Mouse (Mus musculus): ENCODE results near the gene Kcnd2.
A peak's percentile ranks its signal among the peaks of the same experiment; 100 is the strongest.
"Not testable (repeated sequence)": the region's sequence is repeated elsewhere in the genome, so short reads cannot be mapped to it uniquely, and the experiment has no call there.

Gene Kcnd2

DNA sequence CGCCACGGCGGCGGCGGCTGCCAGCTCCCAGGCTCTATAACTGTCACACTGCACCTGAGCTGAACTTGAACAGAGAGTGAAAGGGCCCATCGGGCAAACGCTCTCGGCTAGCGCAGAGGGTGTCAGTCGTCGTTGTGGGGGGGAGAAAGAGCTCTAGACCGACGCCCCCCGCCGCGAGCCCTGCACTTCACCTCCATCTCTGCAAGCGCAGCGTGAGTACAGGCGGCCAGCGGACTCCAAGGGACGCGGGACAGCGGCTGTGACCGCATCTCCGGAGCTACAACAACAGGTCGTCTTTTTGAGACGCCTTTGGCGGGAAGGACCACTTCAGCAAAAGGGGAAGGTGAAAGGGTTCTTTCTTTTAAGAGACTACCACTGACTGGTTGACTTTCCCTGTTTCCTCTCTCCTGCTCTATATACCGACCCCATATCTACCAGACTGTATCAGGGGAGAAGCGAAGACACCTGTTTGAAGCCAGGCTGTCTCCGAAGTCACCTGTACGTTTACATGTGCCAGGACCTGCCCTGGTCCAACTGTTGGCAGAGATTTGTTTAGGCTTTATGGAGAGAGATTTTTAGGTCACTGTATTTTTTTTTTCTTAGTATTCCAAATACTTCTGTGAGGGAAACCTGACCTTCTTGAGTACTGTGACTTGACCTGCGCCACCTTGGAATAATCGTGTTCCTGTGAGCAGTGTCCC lies at the start of gene Kcnd2:
TSS of gene Kcnd2 (plus strand) at position 13 of the 701 bp plus-strand sequence.
- no peak for DNase-seq (ENCODE audit: low read depth)

DNA sequence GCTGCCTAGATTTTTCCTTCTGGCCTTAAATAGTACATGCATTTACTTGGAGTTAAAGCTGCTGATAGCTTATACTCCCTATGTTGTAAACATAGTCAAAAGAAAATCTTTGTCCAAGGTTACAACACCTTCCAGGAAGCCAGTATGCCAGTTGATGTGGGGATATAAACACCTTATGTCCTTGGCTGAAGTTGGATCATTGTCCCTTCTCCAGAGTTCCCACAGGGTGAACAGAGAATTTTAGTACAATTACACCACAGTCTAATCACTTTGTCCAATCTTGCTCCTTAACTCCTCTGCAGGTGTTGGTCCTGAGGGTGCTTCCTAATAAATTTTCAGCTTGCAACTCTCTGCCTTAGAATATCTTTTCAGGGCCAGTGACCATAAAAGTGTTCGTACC lies 48.7 kb upstream of the Kcnd2 start:
- DNase-seq (ENCODE audit: low read depth), result no peak

DNA sequence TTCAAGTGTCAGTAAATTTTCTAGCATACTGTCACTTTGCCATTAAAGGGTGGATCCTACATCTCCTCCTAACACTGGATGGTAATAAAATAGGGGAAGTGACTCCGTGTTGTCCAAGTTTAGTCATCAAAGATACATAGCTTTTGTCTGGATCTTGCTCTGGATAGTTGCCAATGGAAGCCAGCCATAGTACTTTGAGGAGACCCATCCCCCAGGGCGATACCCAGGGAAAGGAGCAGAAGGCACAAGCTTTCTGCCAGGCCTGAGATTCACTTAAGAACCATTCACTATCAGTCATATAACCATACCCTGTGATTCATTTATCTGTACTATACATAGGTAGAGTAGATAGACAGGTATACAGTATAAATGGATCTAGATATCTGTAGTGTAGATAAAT lies 20.0 kb upstream of the Kcnd2 start:
- DNase-seq (ENCODE audit: low read depth), result no peak

DNA sequence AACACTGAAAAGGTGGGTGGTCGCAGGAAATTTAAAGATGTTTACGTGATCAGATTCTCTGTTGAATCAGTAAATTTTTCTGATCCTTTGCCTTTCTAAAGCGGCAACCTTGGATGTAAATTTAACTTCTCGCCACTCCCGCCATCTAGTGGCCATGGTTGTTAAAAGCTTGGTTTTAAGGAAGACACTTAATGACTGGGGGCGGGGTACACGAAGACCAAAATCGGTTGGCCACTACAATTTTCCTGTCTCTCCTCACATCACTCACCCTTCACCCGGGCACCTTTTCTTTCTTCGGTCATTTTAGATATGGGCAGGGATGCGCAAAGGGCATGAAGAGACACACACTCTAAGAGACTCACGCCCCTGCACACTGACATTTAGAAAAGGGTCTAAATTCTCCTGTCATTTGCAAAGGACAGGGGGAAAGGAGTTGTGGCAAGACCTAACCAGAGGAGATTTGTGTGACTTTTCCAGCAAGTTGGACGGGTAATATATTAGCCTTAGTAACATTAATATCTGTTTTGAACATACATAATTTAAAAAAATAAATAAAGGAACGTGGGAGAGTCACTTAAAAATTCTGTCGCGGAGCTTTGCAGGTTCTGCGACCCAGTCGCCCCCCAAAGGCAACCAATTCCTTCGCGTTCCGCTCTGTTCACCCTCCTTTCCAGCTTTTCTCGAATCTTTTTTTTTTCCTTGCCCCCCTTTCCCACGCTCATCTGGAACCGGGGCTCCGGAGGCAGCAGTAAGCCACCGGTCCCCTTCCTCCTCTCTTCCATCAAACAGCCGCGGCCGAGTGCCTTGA lies 1.2 kb upstream of the Kcnd2 start:
- peak; percentile 19 for DNase-seq (ENCODE audit: low read depth)

DNA sequence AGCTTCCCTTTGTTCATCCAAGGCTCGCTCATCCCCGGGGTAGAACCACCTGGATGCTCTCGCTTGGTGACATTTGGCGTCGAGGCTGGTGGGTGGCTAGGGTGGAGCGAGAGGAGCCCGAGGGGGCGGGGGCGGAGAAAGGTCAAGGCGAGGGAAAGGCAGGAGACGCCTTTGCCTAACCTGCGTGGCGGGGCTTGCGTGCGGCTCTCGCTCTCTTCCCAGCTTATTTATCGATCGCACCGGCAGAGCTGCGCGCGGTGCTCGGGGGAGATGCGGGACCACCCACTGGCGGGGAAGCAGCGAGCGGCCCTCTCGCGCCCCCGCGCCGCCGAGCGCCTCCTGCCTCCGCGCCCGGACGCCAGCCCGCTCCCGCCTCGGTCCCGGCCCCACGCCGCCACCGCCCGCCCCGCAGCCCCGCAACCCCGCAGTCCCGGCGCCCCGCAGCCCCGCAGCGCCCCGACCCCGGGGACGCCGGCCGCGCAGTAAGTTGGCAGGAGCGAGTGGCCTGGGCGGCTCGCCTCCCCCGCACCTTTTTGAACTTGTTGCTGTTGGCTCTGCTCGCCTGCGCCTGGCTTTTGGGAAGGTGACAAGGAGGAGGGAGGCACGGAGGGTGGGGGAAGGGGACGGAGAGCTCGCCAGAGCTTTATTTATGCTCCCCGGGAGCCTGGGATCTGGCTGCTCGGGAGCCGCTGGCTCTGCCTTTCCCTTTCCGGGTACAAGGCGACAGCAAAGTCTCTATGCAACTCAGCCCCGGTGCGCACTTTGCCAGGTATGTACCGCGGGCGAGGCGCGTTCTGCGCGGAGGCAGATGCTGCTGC lies 421 bp upstream of the Kcnd2 start:
- DNase-seq (ENCODE audit: low read depth), result no peak

DNA sequence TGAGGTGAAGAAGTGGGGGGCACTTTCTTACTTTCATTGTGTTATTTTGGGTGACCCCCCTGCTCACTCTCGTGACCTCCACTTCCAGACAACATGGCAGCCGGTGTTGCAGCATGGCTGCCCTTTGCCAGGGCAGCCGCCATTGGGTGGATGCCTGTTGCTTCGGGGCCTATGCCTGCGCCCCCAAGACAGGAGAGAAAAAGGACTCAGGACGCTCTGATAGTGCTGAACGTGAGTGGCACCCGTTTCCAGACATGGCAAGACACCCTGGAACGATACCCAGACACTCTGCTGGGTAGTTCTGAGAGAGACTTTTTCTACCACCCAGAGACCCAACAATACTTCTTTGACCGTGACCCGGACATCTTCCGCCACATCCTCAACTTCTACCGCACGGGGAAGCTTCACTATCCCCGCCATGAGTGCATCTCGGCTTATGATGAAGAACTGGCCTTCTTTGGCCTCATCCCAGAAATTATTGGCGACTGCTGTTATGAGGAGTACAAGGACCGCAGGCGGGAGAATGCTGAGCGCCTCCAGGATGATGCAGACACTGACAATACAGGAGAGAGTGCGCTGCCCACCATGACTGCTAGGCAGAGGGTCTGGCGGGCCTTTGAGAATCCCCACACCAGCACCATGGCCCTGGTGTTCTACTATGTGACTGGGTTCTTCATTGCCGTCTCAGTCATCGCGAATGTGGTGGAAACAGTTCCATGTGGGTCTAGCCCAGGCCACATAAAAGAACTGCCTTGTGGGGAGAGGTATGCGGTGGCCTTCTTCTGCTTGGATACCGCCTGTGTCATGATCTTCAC lies 1.1 kb downstream of the Kcnd2 start:
- no peak for DNase-seq (ENCODE audit: low read depth)

DNA sequence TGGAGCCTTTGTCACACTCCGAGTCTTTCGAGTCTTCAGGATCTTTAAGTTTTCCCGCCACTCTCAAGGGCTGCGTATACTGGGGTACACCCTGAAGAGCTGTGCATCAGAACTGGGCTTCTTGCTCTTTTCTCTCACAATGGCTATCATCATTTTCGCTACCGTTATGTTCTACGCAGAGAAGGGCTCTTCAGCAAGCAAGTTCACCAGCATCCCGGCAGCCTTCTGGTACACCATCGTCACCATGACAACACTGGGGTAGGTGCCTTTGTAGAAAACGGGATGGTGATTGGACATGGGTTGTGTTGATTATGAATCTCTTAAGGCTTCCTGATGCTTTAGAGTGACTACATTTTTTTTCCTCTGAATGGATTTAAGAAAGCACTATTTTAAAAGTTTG lies 1.9 kb downstream of the Kcnd2 start:
- no peak for DNase-seq (ENCODE audit: low read depth)

DNA sequence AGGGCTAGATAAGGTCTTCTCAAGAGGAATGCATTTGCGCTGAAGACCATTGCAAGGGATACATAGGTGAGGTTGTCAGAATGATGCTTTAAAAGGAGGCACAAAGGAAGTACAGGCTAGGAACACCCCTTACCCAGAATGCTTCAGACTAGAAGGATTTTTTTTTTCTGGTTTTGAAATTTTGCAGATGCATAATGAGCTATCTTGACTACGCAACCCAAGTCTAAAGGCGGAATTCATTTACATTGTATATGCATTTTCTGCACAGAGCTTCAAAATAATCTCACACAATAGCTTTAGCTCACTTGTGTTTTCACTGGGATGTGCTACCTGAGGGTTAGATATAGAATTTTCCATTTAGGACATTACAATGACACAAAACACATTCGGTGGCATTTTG lies 10.8 kb downstream of the Kcnd2 start:
- DNase-seq (ENCODE audit: low read depth), result no peak

DNA sequence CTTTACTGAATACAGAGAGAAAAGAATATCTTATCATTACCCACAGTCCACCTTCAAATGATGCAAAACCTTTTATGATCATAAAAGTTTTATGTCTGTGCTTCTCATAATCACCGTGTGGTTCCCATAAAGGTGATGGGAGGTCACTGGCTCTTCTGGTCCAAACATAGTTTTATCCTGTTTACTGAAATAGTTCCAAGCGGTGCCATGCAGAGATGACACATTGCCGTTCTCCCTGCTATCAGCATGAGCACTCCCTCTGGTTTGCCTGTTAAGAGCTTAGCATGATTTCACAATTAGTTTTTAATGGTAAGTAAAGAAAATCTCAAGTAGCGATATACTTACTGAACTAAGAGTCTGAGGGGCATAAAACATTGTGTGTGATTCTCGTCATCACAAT lies 43.7 kb downstream of the Kcnd2 start:
- DNase-seq (ENCODE audit: low read depth), result no peak

DNA sequence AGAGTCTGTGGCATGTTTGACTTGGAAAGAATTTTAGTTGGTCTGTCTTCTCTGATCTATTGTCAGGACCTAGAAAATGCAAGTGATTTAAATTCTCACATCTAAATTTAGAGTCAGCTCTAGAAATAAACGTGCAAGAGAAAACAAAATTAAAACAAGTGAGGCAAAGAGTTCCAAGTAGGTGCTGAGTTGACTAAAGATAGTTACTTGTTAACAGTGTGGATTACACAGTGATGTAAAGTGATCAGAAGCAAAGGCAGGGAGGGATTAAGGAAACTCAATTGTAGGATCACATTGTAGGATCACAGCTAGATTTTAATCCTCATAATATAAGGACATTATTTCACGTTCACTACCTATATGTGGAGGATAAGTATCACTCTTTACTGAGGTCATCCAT lies 52.6 kb downstream of the Kcnd2 start:
- DNase-seq (ENCODE audit: low read depth), result no peak

DNA sequence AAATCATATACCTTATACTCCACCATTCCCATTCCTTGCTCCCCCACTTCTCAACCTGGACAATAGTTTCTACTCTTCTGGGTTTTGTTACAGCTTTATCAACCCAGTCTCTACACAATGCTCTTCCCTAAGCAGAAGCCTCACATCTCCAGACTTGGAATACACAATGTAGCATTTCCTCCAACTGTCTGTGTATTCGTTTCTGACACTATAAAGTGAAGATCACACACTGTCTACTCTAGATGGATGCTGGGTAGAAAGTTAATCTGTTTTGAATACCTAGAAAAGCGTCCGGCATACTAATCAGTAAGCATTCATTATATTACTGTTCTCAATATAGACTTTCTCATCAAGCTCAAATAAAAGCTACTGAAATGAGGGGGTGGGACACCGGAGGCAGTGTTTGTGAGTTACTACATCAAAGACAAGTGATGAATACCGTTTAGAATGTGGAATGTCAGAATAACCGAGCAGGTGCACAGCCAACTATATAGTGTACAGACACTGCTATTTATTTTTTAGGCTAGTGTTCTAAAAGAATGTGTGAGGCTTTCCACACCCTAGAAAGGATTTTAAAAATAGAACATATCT lies 62.1 kb downstream of the Kcnd2 start:
- DNase-seq (ENCODE audit: low read depth), result no peak

DNA sequence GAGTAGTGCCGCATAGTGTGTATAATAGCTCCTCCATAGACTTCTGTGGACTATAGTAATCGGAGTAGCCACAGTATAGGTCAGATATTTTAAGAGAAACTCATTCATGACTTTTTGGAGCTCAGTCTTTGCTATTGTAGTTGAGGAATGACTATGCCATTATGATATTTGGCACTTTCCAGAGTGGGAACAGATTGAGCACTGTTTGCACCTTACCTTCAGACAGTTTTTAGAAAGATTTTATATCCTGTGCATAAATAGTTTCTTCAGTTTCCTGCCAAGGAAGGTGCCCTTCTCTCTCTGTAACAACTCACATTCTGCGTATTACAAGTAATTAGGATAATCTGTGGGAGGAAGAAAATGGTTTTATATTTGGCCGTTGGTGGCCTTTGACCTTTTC lies 89.6 kb downstream of the Kcnd2 start:
- no peak for DNase-seq (ENCODE audit: low read depth)

DNA sequence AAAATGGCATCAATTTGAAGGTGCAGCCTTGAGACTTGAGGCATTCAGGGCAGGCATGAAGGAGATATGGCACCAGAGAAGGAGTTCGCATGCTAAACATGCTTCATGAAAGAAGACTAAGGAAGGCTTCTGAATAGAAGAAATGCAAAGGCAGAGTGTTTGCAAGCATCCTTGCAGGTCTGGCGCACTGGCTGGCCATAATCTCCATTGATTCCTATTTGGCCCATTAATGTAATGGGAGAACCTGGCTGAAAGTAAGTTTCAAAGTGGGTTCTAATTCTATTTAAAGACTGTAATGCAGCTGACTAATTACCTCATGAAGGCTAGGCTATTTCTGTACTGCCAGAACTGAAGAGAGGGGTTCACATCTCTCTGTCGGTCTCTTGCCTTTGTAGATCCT lies 94.9 kb downstream of the Kcnd2 start:
- no peak for DNase-seq (ENCODE audit: low read depth)

DNA sequence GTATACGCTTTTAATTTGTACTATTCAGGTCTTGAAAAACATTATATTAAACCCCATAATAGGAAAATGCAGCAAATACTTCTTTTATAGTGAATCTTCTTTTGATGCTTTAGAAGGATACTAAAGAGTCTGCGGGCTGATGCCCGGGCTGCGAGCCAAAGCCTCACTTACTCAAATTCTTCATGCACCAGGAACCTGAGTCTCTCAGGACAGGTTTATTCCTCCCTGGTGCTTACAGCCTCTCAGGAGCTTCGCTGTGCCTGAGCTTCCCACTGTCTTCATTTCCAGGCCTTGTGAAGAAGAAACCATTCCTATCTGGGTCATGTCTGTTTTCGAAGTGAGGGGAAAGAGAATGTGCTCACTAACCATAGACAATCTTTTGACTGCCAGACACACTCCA lies 106.1 kb downstream of the Kcnd2 start:
- no peak for DNase-seq (ENCODE audit: low read depth)

DNA sequence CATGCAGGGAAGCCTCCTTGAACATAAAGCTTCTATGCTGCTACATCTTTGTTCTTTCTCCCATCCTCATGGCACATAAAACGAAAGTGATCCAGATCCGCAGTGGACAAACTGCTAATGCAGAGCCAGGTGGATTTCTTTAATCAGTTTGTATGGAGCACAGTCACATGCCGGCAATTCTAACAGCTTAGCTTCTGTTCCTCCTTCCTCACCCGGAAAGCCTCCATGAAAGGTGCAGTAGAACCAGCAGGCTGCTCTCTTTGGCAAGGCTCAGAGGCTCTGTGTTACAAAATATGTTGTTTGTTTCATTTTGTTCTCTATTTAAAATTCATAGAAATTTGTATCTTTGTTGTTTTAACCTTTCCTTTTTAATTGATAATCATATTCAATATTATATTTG lies 106.9 kb downstream of the Kcnd2 start:
- DNase-seq (ENCODE audit: low read depth), result no peak

DNA sequence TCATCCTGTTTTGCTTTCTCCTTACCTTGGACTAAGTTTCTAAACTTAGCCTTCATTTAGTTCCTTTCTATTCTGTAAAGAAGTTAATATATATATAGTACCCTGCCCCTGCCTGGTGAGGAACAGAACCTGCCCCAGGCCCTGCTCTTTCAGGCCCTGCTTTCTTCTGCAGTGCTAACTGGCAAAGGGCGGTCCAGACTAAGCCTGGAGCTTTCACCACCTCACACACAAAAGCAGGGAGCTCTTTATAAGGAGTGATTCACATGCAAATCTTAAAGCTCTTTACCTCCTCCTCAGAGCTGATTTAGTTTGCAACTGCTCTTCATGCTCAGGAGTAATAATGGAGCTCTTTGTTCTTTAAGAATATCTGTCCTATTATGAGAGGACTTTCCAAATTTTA lies 109.9 kb downstream of the Kcnd2 start:
- no peak for DNase-seq (ENCODE audit: low read depth)

DNA sequence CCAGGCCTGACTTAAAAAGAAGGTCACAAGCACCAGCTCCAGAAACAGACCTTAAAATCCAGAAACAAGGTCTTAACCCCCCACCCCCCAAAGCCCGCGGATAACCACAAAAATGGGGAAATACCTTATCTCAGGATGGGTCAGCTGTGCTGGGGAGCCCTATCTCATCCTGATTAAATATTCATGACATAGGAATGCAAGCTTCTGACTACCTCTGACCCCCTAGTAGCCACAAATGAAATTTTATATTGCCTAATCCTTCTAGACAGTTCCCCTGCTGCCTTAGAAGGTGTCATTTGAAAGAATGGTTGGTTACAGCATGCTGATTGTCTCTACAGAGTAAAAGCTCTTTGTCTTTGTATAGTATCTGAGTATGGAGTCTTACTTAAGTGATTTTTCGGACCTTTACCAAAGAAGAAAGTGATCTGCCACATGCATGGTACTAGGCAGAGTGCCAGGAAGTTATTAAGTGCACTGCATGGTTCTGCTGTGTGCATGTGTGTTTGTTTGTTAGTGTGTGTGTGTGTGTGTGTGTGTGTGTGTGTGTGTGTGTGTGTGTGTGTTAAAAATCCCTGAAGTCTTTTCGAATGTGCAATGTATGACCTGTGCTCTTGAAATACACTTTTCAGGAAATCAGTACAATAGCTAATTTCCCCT lies 111.9 kb downstream of the Kcnd2 start:
- no peak for DNase-seq (ENCODE audit: low read depth)

DNA sequence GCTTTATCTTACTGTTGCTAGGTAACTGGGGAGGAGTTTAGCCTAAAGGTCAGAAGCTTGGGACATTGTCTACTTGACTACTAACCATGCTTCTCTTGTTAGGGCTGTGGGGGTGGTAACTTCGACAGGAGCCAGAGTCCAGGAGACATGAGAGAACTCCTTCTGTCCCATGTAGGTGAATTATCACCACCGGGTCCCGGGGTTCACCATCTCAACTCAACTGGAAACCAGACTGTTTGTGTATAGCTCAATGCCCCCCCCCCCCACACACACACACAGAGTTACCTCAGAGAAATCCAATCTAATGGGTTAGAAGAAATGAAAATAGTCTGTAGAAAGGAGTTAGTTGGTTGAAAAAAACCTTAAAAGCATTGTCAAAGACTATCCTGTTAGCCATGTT lies 170.0 kb downstream of the Kcnd2 start:
- DNase-seq (ENCODE audit: low read depth), result not testable (repeated sequence)

DNA sequence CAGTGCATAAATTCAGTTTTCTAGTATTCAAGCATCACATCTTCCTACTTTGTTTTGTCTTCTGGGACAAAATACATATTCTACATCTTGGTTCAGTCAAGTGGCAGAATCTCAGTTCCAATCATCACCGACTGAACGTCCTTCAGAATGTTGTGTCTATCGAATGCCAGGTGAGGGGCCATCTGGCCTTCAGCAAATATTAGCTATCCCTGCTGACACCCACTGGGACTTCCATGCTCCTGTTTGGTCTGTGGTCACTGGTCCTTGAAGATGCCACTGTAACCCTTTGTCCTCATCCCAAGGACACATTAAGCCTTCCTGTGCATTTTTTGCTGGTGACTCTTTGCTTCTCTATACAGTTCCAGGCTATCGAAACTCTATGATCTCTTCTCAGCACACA lies 176.5 kb downstream of the Kcnd2 start:
- no peak for DNase-seq (ENCODE audit: low read depth)

DNA sequence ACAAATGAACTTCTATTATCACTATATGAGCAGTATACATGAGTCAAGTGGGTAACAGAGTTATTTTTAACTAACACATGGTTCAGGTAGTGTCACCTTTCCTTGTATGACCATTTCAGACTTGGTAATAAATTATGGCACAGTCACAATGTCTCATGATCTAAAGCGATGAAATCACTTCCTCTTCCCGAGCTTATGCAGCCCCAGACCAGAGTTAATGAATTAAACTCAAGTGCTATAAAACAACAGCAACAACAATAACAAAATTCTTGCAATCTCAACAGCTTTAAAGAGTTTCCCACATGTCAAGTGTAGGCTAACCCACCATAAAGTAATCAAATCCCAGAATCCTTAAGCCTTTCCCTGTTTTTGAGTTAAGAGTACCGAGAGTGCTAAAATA lies 198.4 kb downstream of the Kcnd2 start:
- no peak for DNase-seq (ENCODE audit: low read depth)

DNA sequence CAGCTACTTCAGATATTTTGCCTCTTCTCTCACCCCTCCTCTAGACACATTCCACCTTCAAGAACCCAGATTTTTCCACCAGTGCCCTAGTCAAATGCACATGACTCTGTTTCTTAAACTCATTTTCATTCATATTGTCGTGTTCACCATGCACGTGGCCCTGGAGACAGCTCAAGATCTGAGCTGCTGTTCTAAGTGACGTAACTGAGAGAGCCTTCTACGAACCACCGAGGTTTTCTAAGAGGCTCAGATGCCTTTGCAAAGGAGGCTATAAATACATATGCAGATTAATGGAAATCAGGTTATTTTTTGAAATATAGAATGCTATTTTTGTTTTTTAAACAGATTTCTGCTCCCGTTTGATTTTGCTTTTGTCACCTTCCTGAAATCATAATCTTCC lies 202.9 kb downstream of the Kcnd2 start:
- no peak for DNase-seq (ENCODE audit: low read depth)

Measured in c-Kit-positive CD71-positive TER-119-negative erythroid progenitor cells, embryonic 14.5 days (primary cell).